Mouse (Mus musculus) bone marrow, adult 2 months (tissue): ENCODE results near the gene Gjb6. TPM values are rescaled to one million over a fixed set of nuclear protein-coding genes. Genes with fewer than 3 reads are reported as not detected.

Experiments used
- H3K27ac ChIP-seq: fragments of 200-500 bp; 2 replicates; pipeline ENCODE4 v1.5.1; 2012; ENCODE audit warnings: low read depth, mild to moderate bottlenecking, control low read depth, inconsistent platforms, low read length; ENCODE audit not compliant: control insufficient read depth, poor library complexity, insufficient read depth
- H3K4me1 ChIP-seq: fragments of 200-500 bp; 2 replicates; pipeline ENCODE4 v1.6.1; 2011; ENCODE audit warnings: low read length; ENCODE audit not compliant: control insufficient read depth, insufficient read depth
- H3K4me3 ChIP-seq: fragments of 200-500 bp; replicated peaks from 2 replicates; pipeline ENCODE3; 2011; ENCODE audit warnings: mild to moderate bottlenecking, low read depth, low read length, control low read depth; ENCODE audit not compliant: control insufficient read depth
- CTCF ChIP-seq: fragments of 200-500 bp; IDR thresholded peaks from 2 replicates; pipeline ENCODE4 v1.5.1; 2011; ENCODE audit warnings: low read length, control low read depth; ENCODE audit not compliant: control insufficient read depth, insufficient read depth
- POLR2A ChIP-seq: fragments of 200-500 bp; IDR thresholded peaks from 2 replicates; pipeline ENCODE4 v1.6.1; 2011; ENCODE audit warnings: low read depth, mild to moderate bottlenecking, control low read depth, low read length, borderline replicate concordance; ENCODE audit not compliant: control insufficient read depth
- WGBS: fragments of 180-500 bp; shearing (Covaris S2); methylation state at CpG from one replicate; pipeline ENCODE4 v1.1.7; 2018; 5-methylcytosine and 5-hydroxymethylcytosine counted together
- polyA plus RNA-seq: library from polyadenylated mRNA; stranded (reverse); fragments of >200 nt; gene quantifications from 2 replicates; pipeline ENCODE4 v1.2.4, GENCODE M21; 2011; ENCODE audit warnings: low replicate concordance; ENCODE audit not compliant: missing spikeins, insufficient read depth, insufficient read length

Gene Gjb6
- polyA plus RNA-seq, 1 experiment, result not detected

DNA sequence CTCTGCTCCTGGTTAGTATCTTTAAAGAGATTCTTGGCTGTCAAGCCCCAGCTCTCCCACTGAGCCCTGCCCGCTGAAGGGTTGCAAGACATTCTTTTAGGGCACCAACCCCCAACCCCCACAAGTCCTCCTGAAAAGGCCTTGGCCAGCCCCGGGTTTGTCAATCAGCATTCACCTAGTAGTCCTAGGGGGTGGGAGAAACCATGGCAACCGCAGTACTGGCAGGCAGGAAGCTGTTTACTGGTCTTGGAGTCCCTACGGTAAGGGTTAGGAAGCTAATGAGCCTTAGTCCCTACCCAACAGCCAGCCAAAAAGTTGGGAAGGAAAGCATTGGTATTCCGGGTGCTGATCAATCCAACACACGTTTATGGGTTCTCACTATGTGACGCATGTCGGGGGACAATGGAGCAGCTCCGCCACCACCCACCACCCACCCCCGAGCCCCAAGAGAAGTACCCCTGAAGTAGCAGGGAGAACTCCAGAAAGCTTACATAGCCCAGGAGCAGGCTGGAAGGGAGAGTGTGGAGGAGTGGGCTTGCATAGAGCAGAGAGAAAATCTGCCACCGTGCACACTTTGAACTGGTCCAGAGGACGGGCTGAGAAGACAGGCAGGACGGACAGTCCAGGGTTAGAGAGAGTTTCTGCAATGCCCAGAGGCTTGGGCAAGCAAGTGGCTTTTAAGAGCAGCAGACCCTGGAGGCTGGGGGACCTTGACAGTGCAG is 17.4 kb downstream of the Gjb6 start, which contains the start of gene Gm4491:
Gm4491 (minus strand) TSS at position 61 of the 722 bp plus-strand sequence.
- Histone ChIP-seq H3K4me1 (no peaks in the 10 kb centered on the region), H3K27ac (no peak within 1 kb of the TSS), H3K4me3 (no peak within 1 kb of the TSS)
- TF ChIP-seq CTCF, result no peak
- no peak for TF ChIP-seq POLR2A
- 47% methylated on average over 13 of the region's 13 CpGs for WGBS

DNA sequence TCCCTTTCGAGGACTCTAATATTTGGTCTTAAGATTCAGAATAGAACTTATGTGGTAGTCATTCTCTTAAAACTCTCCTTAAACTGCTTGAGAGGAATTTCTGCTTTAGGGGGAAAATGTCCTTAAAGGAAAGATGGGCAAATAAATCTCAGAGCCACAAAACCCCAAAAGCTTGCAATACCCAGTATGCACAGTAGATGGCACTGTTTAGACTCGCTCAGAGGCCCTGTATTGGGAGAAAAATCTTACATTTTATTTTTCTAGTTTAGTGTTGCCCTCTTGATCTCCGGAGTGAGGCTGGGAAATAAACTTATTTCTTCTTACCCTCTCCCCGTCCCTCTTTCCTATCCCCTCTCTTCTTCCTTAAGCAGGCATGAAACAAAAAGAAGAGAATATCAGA is 24.2 kb downstream of the Gjb6 start:
- H3K27ac ChIP-seq, result no peak overlapping the region
- H3K4me1 ChIP-seq, result no peaks in the 10 kb centered on the region
- WGBS, result 10% methylated on average over 4 of the region's 4 CpGs
- H3K4me3 ChIP-seq, result no peak overlapping the region
- peak; percentile 3; the same call in 1 of the 2 replicates for TF ChIP-seq CTCF
- no peak for TF ChIP-seq POLR2A

DNA sequence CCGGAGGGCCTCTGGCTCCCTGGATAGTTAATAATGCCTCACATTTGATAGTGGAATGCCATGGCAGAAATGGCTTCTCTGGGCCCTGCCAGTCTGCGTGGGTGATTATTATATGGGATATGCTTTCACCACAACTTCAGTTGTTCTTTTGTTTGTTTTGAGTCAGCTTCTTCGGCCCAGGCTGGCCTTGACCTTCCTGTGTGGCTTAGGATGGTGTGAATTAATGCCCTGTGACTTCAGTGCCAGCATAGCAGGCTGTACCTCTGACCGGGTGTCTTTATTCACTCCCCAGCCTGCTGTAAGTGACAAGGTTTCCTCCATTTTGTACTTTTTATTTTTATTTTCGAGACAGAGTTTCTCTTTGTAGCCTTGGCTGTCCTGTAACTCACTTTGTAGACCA is 25.5 kb downstream of the Gjb6 start:
- WGBS, result 64% methylated on average over 5 of the region's 5 CpGs
- TF ChIP-seq CTCF (no peak), POLR2A (no peak)
- Histone ChIP-seq H3K27ac (no peak overlapping the region), H3K4me1 (no peaks in the 10 kb centered on the region; the same call in 1 of the 2 replicates), H3K4me3 (no peak overlapping the region)

DNA sequence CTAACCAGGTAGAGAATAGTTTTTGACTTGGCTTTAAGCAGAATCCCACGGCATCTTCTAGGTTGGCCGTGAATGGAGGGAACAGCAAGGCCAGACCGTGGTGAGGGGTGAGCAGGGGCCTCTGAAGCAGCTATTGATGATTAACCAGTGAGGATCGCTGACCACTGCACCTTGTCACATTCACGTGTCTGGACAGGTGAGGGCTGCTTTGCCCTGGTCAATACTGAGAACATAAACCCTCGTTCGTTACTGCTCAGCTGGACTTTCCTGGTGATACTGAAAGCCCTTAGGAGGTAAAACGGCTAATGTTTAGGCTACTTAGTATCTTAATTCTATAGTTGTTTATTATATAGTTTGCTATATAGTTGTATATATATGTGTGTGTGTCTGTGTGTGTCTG is 26.3 kb downstream of the Gjb6 start:
- TF ChIP-seq CTCF (no peak), POLR2A (no peak)
- Histone ChIP-seq H3K4me3 (no peak overlapping the region), H3K4me1 (no peaks in the 10 kb centered on the region; the same call in 1 of the 2 replicates), H3K27ac (no peak overlapping the region)
- WGBS, result 74% methylated on average over 8 of the region's 8 CpGs

DNA sequence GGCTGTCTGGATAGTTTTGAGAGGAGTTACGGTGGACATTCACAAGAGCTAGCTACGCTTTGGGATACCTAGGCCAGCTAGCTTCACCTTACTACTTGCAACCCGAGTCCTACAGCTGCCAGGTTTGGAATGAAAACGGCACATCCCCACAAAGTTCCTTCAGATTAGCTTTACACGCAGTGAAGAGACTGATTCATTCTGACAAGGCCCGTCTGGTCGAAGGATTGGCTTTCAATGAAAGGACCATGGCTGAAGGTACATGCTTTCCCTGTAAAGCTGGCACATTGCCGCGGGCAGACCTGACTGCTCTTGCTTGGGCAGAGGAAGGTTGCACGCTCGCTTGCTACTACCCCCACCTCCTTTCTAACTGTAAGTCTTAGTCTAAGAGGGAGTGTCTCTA is 27.7 kb downstream of the Gjb6 start:
- Histone ChIP-seq H3K4me3 (no peak overlapping the region), H3K27ac (no peak overlapping the region), H3K4me1 (no peaks in the 10 kb centered on the region; the same call in 1 of the 2 replicates)
- WGBS, result 40% methylated on average over 11 of the region's 11 CpGs
- TF ChIP-seq CTCF, result no peak
- TF ChIP-seq POLR2A, result no peak

DNA sequence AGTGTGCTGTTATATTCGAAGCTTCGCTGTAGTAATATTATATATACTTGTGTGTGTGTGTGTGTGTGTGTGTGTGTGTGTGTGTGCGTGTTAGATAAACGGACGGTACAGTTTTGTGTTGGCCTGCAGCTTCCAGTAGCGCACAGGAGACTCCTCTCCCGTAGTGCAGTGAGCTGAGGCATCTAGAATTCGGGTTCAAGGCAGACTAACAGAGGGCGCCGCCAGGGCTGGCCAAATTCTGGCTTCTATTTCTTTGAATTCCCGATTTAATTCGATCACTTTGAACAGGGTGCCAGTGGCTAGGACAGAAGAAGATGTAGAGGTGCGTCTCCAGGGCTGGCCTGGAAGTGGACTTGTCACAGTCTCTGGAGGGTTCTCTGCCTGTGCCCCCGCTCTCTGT is 28.3 kb downstream of the Gjb6 start:
- H3K4me1 ChIP-seq, result no peaks in the 10 kb centered on the region; the same call in 1 of the 2 replicates
- TF ChIP-seq CTCF (no peak), POLR2A (no peak)
- H3K27ac ChIP-seq, result no peak overlapping the region
- 15% methylated on average over 14 of the region's 14 CpGs for WGBS
- H3K4me3 ChIP-seq, result no peak overlapping the region

DNA sequence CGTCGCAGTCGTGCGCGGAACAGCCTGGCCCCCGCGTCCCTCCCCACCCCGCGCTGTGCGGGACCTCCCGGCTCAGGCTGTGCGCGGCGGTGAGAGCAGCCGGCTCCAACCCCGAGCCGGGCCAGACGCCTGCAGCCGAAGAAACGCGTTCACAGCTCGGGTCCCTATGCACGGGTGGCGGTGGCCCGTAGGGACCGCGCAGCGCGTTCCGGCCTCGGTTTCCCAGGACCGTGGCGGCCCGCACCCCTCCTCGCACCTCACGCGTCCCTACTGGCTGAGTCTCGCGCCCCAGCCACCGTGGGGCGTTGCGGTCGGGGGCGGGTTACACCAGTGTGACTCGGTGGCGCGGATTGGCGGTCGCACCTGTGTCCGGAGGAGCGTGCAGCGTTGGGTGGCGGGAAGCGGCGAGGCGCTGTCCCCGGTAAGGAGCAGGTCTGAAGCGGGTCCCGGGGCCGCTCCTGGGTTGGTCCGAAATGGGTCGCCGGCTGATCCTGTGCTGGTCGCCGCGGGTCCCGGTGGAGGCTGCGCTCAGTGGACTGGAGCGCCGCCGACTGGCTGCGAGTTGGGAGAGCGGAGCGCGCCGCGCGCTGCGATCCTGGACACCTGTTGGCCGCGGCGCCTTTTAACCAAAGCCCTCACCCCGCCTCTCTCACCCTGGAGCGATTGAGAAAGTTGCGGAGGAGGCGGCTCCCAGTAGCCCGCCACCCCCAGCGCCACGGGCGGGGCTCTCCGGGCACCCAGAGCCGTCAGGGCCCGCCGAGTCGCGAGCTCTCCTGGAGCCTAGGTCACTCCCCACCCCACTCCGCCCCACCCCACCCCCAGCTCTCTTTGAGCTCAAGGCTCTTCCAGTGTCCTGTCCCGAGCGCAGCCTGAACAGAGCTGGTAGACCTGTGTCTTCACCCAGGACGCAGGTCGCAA is 29.0 kb downstream of the Gjb6 start, which contains the start of gene Gjb2:
Gjb2 (minus strand) TSS at position 597 of the 918 bp plus-strand sequence.
- Histone ChIP-seq H3K27ac (no peak within 1 kb of the TSS; the same call in 1 of the 2 replicates), H3K4me3 (no peak within 1 kb of the TSS)
- 1% methylated on average over 101 of the region's 101 CpGs for WGBS

DNA sequence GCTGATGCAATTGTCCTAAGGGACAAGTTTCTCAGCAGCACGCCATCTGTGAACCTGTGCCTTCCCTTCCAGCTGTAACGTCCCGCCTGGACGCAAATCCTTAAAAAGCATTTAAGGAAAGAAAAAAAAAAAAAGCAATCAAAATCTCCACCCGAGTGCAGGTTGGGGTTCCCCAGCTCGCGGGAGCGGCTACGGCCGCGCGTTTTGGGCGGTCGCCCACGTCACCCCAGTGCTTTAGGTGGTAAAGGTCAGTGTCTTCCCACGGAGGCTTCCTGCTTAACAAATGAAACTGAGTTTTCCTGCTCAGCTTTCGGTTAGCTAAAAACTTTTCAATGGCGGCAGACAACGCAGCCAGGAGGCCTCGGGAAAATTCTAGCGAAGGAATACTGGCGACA is 29.7 kb downstream of the Gjb6 start:
- Histone ChIP-seq H3K27ac (no peak overlapping the region; the same call in 1 of the 2 replicates), H3K4me1 (no peaks in the 10 kb centered on the region; the same call in 1 of the 2 replicates), H3K4me3 (no peak overlapping the region)
- TF ChIP-seq POLR2A, result no peak
- TF ChIP-seq CTCF, result no peak
- WGBS, result 9% methylated on average over 22 of the region's 22 CpGs

More for the DNA sequence above, 29.0 kb downstream of the Gjb6 start, which contains the start of gene Gjb2:
- no peaks in the 10 kb centered on the region; the same call in 1 of the 2 replicates for H3K4me1 ChIP-seq
- TF ChIP-seq POLR2A, result no peak
- no peak for TF ChIP-seq CTCF
